Mouse (Mus musculus): ENCODE data around the gene Cxcl14. TPM values are rescaled to one million over a fixed set of nuclear protein-coding genes. Genes with fewer than 3 reads are reported as not detected.

Gene Cxcl14
- total and polyA plus RNA-seq, 3 experiments, result not detected

DNA sequence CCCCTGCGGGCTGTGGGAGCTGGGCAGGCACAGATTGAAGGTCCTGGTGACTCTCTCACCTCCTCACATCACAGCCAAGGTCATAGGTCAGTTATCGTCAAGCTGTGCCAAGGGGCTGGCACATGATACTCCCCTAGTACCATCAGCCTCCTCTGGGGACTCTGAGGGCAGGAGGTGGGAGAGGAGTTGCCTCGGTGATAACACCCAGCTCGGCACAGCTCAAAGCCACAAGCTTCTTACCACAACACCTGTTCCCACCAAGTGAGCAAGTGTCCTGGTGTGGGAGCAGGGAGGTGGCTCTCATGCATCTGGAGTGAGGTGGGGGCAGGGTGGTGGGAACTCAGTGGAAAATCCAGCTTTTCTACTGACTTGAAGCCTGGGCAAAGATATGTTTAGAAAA lies 34.1 kb downstream of the Cxcl14 start:
- Histone ChIP-seq H3K9me3 (replicated peaks; ENCODE audit: insufficient read depth, low read length) (no peaks in the 10 kb centered on the region), H3K79me2 (ENCODE audit: control insufficient read depth, insufficient read depth, low read length, poor library complexity) (no peaks in the 10 kb centered on the region), H3K4me1 (ENCODE audit: control insufficient read depth in 1 of 2, insufficient read depth in 2 of 2, low read length in 2 of 2) (no peaks in the 10 kb centered on the region), H3K4me3 (ENCODE audit: control insufficient read depth in 1 of 2, insufficient read depth in 1 of 2, low read depth in 2 of 2, low read length in 2 of 2) (no peak overlapping the region), H3K36me3 (ENCODE audit: control insufficient read depth in 1 of 2, insufficient read depth in 2 of 2, low read length in 2 of 2) (no peaks in the 10 kb centered on the region), H3K27me3 (ENCODE audit: control insufficient read depth in 1 of 2, insufficient read depth in 2 of 2, low read length in 2 of 2) (no peaks in the 10 kb centered on the region), H3K27ac (ENCODE audit: control insufficient read depth, low read depth, low read length) (no peak overlapping the region), H3K9ac (ENCODE audit: control insufficient read depth, low read depth, low read length, poor library complexity, severe bottlenecking) (no peak overlapping the region)
- TF ChIP-seq TCF12 (IDR thresholded peaks at IDR 0.05; ENCODE audit: low read depth, low read length), result no peak
- no peak for TF ChIP-seq POLR2AphosphoS5 (IDR thresholded peaks at IDR 0.05; ENCODE audit: borderline replicate concordance, low read depth, low read length)
- TF ChIP-seq EP300 (IDR thresholded peaks at IDR 0.05; ENCODE audit: low read depth in 1 of 2, low read length in 2 of 2), result no peak
- TF ChIP-seq MYB (IDR thresholded peaks at IDR 0.05; ENCODE audit: low read depth, low read length), result no peak
- TF ChIP-seq KAT2A (conservative IDR thresholded peaks at IDR 0.05; ENCODE audit: low read depth, low read length), result no peak
- TF ChIP-seq CTCF (IDR thresholded peaks at IDR 0.05 in 2 of 3, conservative IDR thresholded peaks at IDR 0.05 in 1 of 3; ENCODE audit: control insufficient read depth in 1 of 3, insufficient read depth in 1 of 3, low read depth in 2 of 3, low read length in 3 of 3, poor library complexity in 1 of 3, severe bottlenecking in 1 of 3), result no peak
- no peak for TF ChIP-seq USF2 (IDR thresholded peaks at IDR 0.05; ENCODE audit: borderline replicate concordance in 1 of 2, insufficient read depth in 1 of 2, low read depth in 1 of 2, low read length in 2 of 2)
- no peak for TF ChIP-seq MEF2A (IDR thresholded peaks at IDR 0.05; ENCODE audit: extremely low read depth, insufficient replicate concordance, low read depth, low read length, poor library complexity, severe bottlenecking)
- no peak for TF ChIP-seq ETS1 (IDR thresholded peaks at IDR 0.05; ENCODE audit: low read depth, low read length)
- no peak for TF ChIP-seq MAFK (IDR thresholded peaks at IDR 0.05; ENCODE audit: borderline replicate concordance, low read depth, low read length)
- TF ChIP-seq ZMIZ1 (IDR thresholded peaks at IDR 0.05; ENCODE audit: low read depth, low read length), result no peak
- TF ChIP-seq NELFE (IDR thresholded peaks at IDR 0.05; ENCODE audit: low read depth, low read length), result no peak
- DNase-seq (ENCODE audit: low read depth, low spot score), result no peak

DNA sequence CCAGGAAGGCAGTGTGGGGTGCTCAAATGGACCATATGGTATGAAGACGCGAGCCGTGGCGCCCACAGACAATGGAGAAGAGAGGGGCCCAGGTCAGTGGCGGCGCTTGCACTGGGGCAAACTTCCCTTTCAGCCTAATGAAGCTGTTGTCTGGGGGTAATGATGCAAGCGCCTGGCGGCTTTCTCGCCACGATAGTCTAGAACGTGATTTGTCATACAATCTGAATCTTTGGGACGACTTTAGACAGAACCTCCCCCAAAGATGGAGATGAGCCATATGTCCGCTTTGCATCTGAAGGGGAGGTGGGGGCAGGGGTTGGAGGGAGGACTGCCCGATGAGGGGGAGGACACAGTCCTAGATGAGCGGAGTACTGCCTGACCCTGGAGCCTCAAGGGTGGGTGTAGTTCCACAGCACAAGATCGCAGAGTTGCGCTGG lies 36.0 kb downstream of the Cxcl14 start:
- TF ChIP-seq MYB (IDR thresholded peaks at IDR 0.05; ENCODE audit: low read depth, low read length) (no peak), RAD21 (IDR thresholded peaks at IDR 0.05; ENCODE audit: low read depth, low read length) (no peak), TCF12 (IDR thresholded peaks at IDR 0.05; ENCODE audit: low read depth, low read length) (no peak), ZKSCAN1 (IDR thresholded peaks at IDR 0.05; ENCODE audit: low read depth, low read length) (no peak), EP300 (IDR thresholded peaks at IDR 0.05; ENCODE audit: low read depth in 1 of 2, low read length in 2 of 2) (no peak), MYC (IDR thresholded peaks at IDR 0.05; ENCODE audit: low read depth, low read length) (no peak), ZNF384 (IDR thresholded peaks at IDR 0.05; ENCODE audit: low read depth, low read length) (no peak), POLR2A (IDR thresholded peaks at IDR 0.05; ENCODE audit: control insufficient read depth in 1 of 2, insufficient read depth in 1 of 2, low read depth in 1 of 2, low read length in 2 of 2, poor library complexity in 1 of 2) (no peak), GABPA (IDR thresholded peaks at IDR 0.05; ENCODE audit: low read depth, low read length) (no peak), RCOR1 (IDR thresholded peaks at IDR 0.05; ENCODE audit: low read depth, low read length) (no peak), ZMIZ1 (IDR thresholded peaks at IDR 0.05; ENCODE audit: low read depth, low read length) (no peak), JUND (IDR thresholded peaks at IDR 0.05; ENCODE audit: low read depth, low read length) (no peak), HCFC1 (IDR thresholded peaks at IDR 0.05; ENCODE audit: low read depth, low read length) (no peak), ZC3H11A (IDR thresholded peaks at IDR 0.05; ENCODE audit: low read depth, low read length) (no peak), ETS1 (IDR thresholded peaks at IDR 0.05; ENCODE audit: low read depth, low read length) (no peak), GATA1 (IDR thresholded peaks at IDR 0.05; ENCODE audit: low read depth, low read length) (no peak), MAFK (IDR thresholded peaks at IDR 0.05; ENCODE audit: borderline replicate concordance, low read depth, low read length) (no peak)
- DNase-seq (ENCODE audit: low read depth, low spot score), result no peak
- Histone ChIP-seq H3K9ac (ENCODE audit: control insufficient read depth, low read depth, low read length, poor library complexity, severe bottlenecking) (no peak overlapping the region), H3K4me1 (ENCODE audit: control insufficient read depth in 1 of 2, insufficient read depth in 2 of 2, low read length in 2 of 2) (no peaks in the 10 kb centered on the region), H3K36me3 (ENCODE audit: control insufficient read depth in 1 of 2, insufficient read depth in 2 of 2, low read length in 2 of 2) (no peaks in the 10 kb centered on the region), H3K27me3 (ENCODE audit: control insufficient read depth in 1 of 2, insufficient read depth in 2 of 2, low read length in 2 of 2) (no peaks in the 10 kb centered on the region), H3K9me3 (replicated peaks; ENCODE audit: insufficient read depth, low read length) (no peaks in the 10 kb centered on the region), H3K27ac (ENCODE audit: control insufficient read depth, low read depth, low read length) (no peak overlapping the region), H3K4me3 (ENCODE audit: control insufficient read depth in 1 of 2, insufficient read depth in 1 of 2, low read depth in 2 of 2, low read length in 2 of 2) (no peak overlapping the region), H3K79me2 (ENCODE audit: control insufficient read depth, insufficient read depth, low read length, poor library complexity) (no peaks in the 10 kb centered on the region)
